Mouse (Mus musculus) liver, embryonic 14.5 days (tissue): ENCODE results near the gene March6.

Experiments used
- CTCF ChIP-seq: IDR thresholded peaks from 2 replicates; pipeline ENCODE4 v1.5.1; 2016; ENCODE audit warnings: antibody characterized with exemption, low read depth, control low read depth
- EP300 ChIP-seq: IDR thresholded peaks from 2 replicates; pipeline ENCODE4 v1.6.1; 2016; ENCODE audit warnings: antibody characterized with exemption, low read depth

- TF ChIP-seq CTCF: no peak
- no peak for TF ChIP-seq EP300
Observed at GRCm38 (mm10) chr15:31532331-31533021, 1.6 kb upstream of the March6 start.
